Mouse (Mus musculus) liver, adult 2 months (tissue): ENCODE results near the gene Ran. TPM values are rescaled to one million over a fixed set of nuclear protein-coding genes. Genes with fewer than 3 reads are reported as not detected.

ENCODE experiments used
- DNase-seq: peaks from one replicate; pipeline ENCODE4 v3.0.0-alpha.2; 2011; ENCODE audit warnings: low read depth, low spot score; ENCODE audit errors: extremely low read depth
- H3K27ac ChIP-seq: fragments of 200-500 bp; replicated peaks from 2 replicates; pipeline ENCODE4 v1.5.1; 2012; ENCODE audit warnings: low read depth, mild to moderate bottlenecking, control low read depth, inconsistent platforms, low read length; ENCODE audit not compliant: insufficient read depth
- H3K27me3 ChIP-seq: fragments of 200-500 bp; 2 replicates; pipeline ENCODE4 v1.6.1; 2012; ENCODE audit warnings: mild to moderate bottlenecking, moderate library complexity, low read length, inconsistent platforms; ENCODE audit not compliant: control insufficient read depth, insufficient read depth
- H3K36me3 ChIP-seq: fragments of 200-500 bp; 2 replicates; pipeline ENCODE4 v1.6.1; 2012; ENCODE audit warnings: low read length, inconsistent platforms; ENCODE audit not compliant: control insufficient read depth, insufficient read depth
- H3K4me1 ChIP-seq: fragments of 200-500 bp; 2 replicates; pipeline ENCODE4 v1.6.1; 2011; ENCODE audit warnings: low read length; ENCODE audit not compliant: control insufficient read depth, insufficient read depth
- H3K4me3 ChIP-seq: fragments of 200-500 bp; 2 replicates; pipeline ENCODE4 v1.5.1; 2011; ENCODE audit warnings: low read depth, mild to moderate bottlenecking, control low read depth, low read length, moderate library complexity; ENCODE audit not compliant: insufficient read depth
- H3K79me2 ChIP-seq: fragments of 200-500 bp; 2 replicates; pipeline ENCODE4 v1.6.1; 2012; ENCODE audit warnings: inconsistent platforms, mild to moderate bottlenecking, low read length, moderate library complexity; ENCODE audit not compliant: control insufficient read depth, insufficient read depth
- H3K9ac ChIP-seq: fragments of 200-500 bp; 2 replicates; pipeline ENCODE4 v1.6.1; 2012; ENCODE audit warnings: low read depth, mild to moderate bottlenecking, control low read depth, inconsistent platforms, low read length
- CTCF ChIP-seq: fragments of 200-500 bp; IDR thresholded peaks from 2 replicates; pipeline ENCODE4 v1.5.1; 2011; ENCODE audit warnings: low read depth, low read length, control low read depth
- POLR2A ChIP-seq: fragments of 200-500 bp; IDR thresholded peaks from 2 replicates; pipeline ENCODE4 v1.6.1; 2011; ENCODE audit warnings: low read length, control low read depth; ENCODE audit not compliant: insufficient read depth; ENCODE audit errors: extremely low read depth
- WGBS: fragments of 180-500 bp; shearing (Covaris S2); methylation state at CpG from one replicate; pipeline ENCODE4 v1.1.7; 2018; 5-methylcytosine and 5-hydroxymethylcytosine counted together
- polyA plus RNA-seq: library from polyadenylated mRNA; depleted of rRNA; stranded (reverse); fragments of >200 nt; gene quantifications from 2 replicates; pipeline ENCODE4 v1.2.3, GENCODE M21; 2012; rRNA removed
- total RNA-seq: library from RNA; depleted of rRNA; stranded (reverse); fragments of >200 nt; gene quantifications from 2 replicates; pipeline ENCODE4 v1.2.3, GENCODE M21; 2014; rRNA removed

Gene Ran
- total and polyA plus RNA-seq, 2 experiments = 50.5 to 90.9 TPM

DNA sequence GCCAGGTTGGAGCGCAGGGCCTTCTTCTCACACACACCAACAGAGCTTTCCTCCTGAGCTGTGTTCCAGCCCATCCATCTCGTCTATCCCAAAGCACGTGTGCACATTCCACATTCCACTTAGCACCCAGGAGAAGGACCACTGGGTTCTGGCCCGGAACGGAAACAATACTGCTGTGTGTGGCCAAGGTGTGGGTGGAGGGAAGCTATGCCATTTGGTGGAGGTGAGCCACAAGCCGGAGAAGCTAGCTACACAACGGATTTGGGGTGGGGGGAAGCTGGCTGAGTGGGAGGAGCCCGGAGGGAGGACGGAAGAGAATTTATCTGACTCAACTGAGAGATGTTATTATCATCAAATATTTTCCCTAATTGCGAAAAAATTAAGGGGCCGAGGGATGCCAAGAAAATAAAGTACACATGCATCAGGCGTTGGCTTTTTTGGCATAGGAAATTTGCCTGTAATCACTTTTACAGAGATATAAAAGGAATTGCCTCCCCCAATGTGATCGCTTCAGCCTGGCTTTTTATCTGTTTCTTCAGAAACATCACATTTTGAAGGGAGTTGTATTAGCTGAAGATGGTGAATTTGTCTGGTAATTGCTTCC, 47.5 kb downstream of the Ran start:
- H3K4me1 ChIP-seq = no peaks in the 10 kb centered on the region
- no peaks in the 10 kb centered on the region for H3K27me3 ChIP-seq
- peak; percentile 7 for DNase-seq
- no peak overlapping the region for H3K27ac ChIP-seq
- 73% methylated on average over 13 of the region's 13 CpGs for WGBS
- no peak overlapping the region for H3K9ac ChIP-seq
- H3K79me2 ChIP-seq = no peaks in the 10 kb centered on the region
- H3K4me3 ChIP-seq = no peak overlapping the region
- no peak for TF ChIP-seq POLR2A
- H3K36me3 ChIP-seq = no peaks in the 10 kb centered on the region

DNA sequence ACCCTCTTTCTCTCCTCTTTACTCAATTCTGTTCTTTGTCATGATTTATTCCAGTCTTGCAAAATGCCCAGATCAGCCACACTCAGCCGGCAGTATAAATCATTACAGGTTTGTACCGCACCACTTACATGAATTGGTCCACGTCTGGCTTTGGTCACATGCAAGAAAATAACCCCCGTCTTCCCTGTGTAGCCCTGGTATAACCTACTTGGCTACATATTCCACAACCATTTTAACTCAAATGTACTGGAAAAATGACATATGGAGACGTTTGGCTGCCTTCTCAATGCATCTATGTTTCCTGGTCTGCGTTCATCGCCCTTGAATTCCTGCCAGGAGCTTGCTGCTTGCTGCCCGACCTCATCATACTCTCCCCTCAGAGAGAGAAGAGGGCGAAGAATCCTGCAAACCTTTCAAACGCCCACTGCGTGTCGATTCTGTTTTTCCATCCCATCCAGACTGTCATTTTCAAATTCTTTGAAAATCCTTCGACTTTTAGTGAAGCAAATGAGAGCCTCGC, 52.0 kb downstream of the Ran start:
- no peak overlapping the region for H3K27ac ChIP-seq
- H3K4me1 ChIP-seq = no peaks in the 10 kb centered on the region
- 80% methylated on average over 14 of the region's 14 CpGs for WGBS
- TF ChIP-seq CTCF (no peak), POLR2A (no peak)
- no peaks in the 10 kb centered on the region for H3K36me3 ChIP-seq
- H3K27me3 ChIP-seq = no peaks in the 10 kb centered on the region
- no peak overlapping the region for H3K9ac ChIP-seq
- no peak for DNase-seq
- no peaks in the 10 kb centered on the region for H3K79me2 ChIP-seq
- H3K4me3 ChIP-seq = no peak overlapping the region

DNA sequence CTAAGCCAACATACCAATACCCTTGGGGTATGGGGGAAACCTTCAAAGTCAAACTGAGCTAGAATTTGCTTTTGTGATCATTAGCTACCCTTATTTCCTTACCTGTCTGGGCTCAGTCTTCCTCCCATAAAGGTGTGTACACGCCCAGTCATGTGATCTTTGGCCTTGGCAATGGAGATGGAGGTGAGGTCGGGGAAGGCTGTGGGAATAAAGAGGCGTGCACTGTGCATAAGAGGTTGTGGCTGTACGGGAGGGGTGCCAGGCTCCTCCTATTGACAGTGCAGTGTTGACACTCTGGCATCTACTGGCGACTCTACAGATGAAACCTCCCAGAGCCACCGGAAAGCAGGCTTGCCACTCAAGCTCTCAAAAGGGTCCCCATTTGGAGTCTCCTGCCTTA, 53.5 kb downstream of the Ran start:
- no peak overlapping the region for H3K9ac ChIP-seq
- no peak for DNase-seq
- TF ChIP-seq POLR2A (no peak), CTCF (no peak)
- H3K79me2 ChIP-seq = no peaks in the 10 kb centered on the region
- no peaks in the 10 kb centered on the region for H3K27me3 ChIP-seq
- 16% methylated on average over 6 of the region's 6 CpGs for WGBS
- no peaks in the 10 kb centered on the region for H3K36me3 ChIP-seq
- H3K4me1 ChIP-seq = no peaks in the 10 kb centered on the region
- H3K27ac ChIP-seq = no peak overlapping the region
- no peak overlapping the region for H3K4me3 ChIP-seq

Other genes with a start within 250 kb of the Ran start
- not detected in 2 replicates for gene Rimbp2, start 66.6 kb upstream of the Ran start, total RNA-seq
- gene Rimbp2, start 66.6 kb upstream of the Ran start, polyA plus RNA-seq = not detected in 2 replicates
- gene Stx2, start 11.5 kb upstream of the Ran start, total RNA-seq = 9.4 and 9.7 TPM in 2 replicates
- 12.2 and 13.0 TPM in 2 replicates for gene Stx2, start 11.5 kb upstream of the Ran start, polyA plus RNA-seq
- 0.18 and 0.20 TPM in 2 replicates for gene Adgrd1, start 76.7 kb downstream of the Ran start, total RNA-seq
- 0.52 and 0.66 TPM in 2 replicates for gene Adgrd1, start 76.7 kb downstream of the Ran start, polyA plus RNA-seq